Mouse (Mus musculus) lung, adult 2 months (tissue): Measurements from ENCODE around the gene Abo. TPM values are rescaled to one million over a fixed set of nuclear protein-coding genes. Genes with fewer than 3 reads are reported as not detected.
A peak's percentile ranks its signal among the peaks of the same experiment; 100 is the strongest.
"Not testable (repeated sequence)": the region's sequence is repeated elsewhere in the genome, so short reads cannot be mapped to it uniquely, and the experiment has no call there.

ENCODE experiments used
- DNase-seq: peaks from one replicate; pipeline ENCODE4 v3.0.0; 2022
- H3K4me1 ChIP-seq: fragments of 200-500 bp; 2 replicates; pipeline ENCODE4 v1.6.1; 2011; ENCODE audit warnings: low read length; ENCODE audit not compliant: control insufficient read depth, insufficient read depth
- H3K4me3 ChIP-seq: fragments of 200-500 bp; replicated peaks from 2 replicates; pipeline ENCODE3; 2011; ENCODE audit warnings: low read depth, mild to moderate bottlenecking, control low read depth, low read length; ENCODE audit errors: extremely low read depth
- CTCF ChIP-seq: fragments of 200-500 bp; IDR thresholded peaks from 2 replicates; pipeline ENCODE4 v1.5.1; 2011; ENCODE audit warnings: mild to moderate bottlenecking, low read length, control low read depth; ENCODE audit not compliant: insufficient read depth
- POLR2A ChIP-seq: fragments of 200-500 bp; IDR thresholded peaks from 2 replicates; pipeline ENCODE4 v1.6.1; 2011; ENCODE audit warnings: low read depth, mild to moderate bottlenecking, control low read depth, low read length, borderline replicate concordance; ENCODE audit errors: extremely low read depth
- WGBS: fragments of 180-500 bp; shearing (Covaris S2); methylation state at CpG from one replicate; pipeline ENCODE4 v1.1.7; 2018; 5-methylcytosine and 5-hydroxymethylcytosine counted together
- polyA plus RNA-seq: library from polyadenylated mRNA; depleted of rRNA; stranded (reverse); fragments of >200 nt; gene quantifications from 2 replicates; pipeline ENCODE4 v1.2.3, GENCODE M21; 2012

Gene Abo
- polyA plus RNA-seq, 1 experiment = 1.0 TPM

- no peak overlapping the region for H3K4me3 ChIP-seq
- TF ChIP-seq POLR2A (no peak), CTCF (no peak)
- DNase-seq = no peak
- 97% methylated on average over 3 of the region's 3 CpGs for WGBS
- H3K4me1 ChIP-seq = peaks cover 20% of the 10 kb centered on the region
Observed at GRCm38 (mm10) chr2:26906431-26906830, 41.7 kb upstream of the Abo start.

GRCm38 (mm10) chr2:26905936-26906335, 41.2 kb upstream of the Abo start:
- Histone ChIP-seq H3K4me3 (no peak overlapping the region), H3K4me1 (peaks cover 18% of the 10 kb centered on the region)
- TF ChIP-seq CTCF (no peak), POLR2A (no peak)
- DNase-seq = no peak
- 91% methylated on average over 2 of the region's 2 CpGs for WGBS

DNA sequence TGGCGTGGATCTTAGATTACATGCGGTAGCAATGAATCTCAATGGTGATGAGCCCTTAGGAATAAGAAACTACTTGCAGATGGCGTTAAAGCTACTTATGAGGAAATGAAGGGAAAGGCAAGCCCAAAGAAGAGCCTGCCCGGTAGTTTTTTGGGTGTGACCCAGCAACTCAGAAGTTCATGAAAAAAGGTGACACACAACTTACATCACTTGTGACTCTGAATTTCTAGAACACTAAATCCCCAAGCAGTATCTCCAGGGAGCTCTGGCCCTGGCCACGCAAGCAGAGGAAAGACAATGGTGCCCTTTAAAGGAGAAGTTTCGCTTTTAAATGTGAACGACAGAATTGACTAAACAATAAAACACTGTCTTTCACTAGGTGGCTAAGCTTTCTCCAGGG, 38.5 kb upstream of the Abo start:
- WGBS = 4% methylated on average over 7 of the region's 7 CpGs

DNA sequence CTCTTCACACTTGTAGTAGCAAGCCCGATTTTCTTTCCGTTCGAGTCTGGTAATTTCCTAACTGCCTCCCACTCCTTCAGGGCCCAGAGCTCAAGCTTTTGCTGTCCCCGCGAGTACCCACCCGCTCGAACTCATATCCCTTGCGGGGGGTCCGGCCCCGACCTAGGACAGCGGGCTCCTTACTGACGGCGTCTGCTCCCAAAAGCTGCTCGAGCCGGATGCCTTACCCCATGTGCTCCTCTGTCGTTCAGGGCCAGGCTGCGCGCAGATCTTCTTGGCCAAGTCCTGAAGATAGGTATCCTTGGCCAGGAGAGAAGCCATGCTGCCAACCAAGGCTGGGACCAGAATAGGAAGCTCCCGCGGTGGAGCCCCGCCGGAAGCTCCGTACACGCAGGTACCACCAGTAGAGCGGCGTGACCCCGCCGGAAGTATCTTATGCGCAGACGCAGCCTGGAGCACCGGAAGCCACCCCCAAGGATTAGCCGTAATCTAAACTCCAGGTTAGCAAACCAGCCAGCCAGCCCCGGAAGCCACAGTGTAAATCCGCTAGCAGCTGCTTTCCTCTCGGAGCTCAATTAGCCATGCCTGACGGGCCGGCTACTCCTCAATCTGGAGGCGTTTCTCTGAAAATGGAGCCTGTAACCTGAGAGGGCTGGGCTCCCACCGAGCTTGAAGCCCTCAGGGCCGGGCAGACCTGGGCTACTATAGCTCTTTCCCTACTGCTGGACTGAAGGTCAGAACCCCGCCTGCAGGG, 37.9 kb upstream of the Abo start, which contains the start of gene Surf6:
Gene Surf6 (minus strand): TSS at position 413 of the 754 bp plus-strand sequence.
- TF ChIP-seq POLR2A (0 out of 2 replicates have a peak, but pooled peaks have one; percentile 49), CTCF (no peak)
- WGBS = under 1% methylated on average over 41 of the region's 41 CpGs
- Histone ChIP-seq H3K4me3 (peak within 1 kb of the TSS; percentile 82), H3K4me1 (peaks cover 11% of the 10 kb centered on the region)
- DNase-seq = peak; percentile 91

More for the DNA sequence above, 38.5 kb upstream of the Abo start:
- TF ChIP-seq CTCF (no peak), POLR2A (no peak)
- Histone ChIP-seq H3K4me3 (peak overlapping the region; percentile 82), H3K4me1 (peaks cover 15% of the 10 kb centered on the region)
- no peak for DNase-seq

DNA sequence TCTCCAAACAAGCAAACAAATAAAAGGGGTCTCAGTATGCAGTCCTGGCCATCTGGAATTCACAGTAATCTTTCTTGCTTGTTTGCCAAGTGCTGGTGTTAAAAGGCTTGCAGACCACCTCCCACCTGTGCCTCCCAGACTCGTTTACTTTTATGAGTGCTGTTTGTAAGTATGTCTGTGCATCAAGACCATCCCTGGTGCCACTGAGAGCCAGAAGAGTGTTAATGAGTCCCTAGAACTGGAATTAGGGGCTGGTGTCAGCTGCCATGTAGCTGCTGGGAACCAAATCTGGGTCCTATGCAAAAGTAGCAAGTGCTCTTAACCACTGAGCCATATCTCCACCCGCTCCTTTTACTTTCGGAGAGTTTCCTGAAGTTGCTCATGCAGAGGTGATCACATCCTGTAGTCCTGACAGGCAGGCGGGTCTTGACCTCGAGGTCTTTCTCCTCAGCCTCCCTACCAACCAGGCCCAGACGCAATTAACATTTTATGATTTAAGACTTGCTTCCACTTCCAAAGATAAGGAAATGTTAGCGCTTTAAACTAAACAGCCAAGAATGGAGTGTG, 37.1 kb upstream of the Abo start:
- no peak overlapping the region for H3K4me3 ChIP-seq
- H3K4me1 ChIP-seq = peaks cover 11% of the 10 kb centered on the region
- 5% methylated on average over 7 of the region's 7 CpGs for WGBS
- no peak for TF ChIP-seq POLR2A
- no peak for TF ChIP-seq CTCF
- no peak for DNase-seq

- TF ChIP-seq POLR2A (no peak), CTCF (no peak)
- WGBS = 46% methylated on average over 1 of the region's 1 CpGs
Observed at GRCm38 (mm10) chr2:26900731-26901130, 36.0 kb upstream of the Abo start.

GRCm38 (mm10) chr2:26895898-26896297, 31.1 kb upstream of the Abo start:
- Histone ChIP-seq H3K4me3 (no peak overlapping the region), H3K4me1 (no peaks in the 10 kb centered on the region)
- WGBS = 86% methylated on average over 4 of the region's 4 CpGs
- TF ChIP-seq CTCF (no peak), POLR2A (no peak)
- no peak for DNase-seq

More at GRCm38 (mm10) chr2:26900731-26901130, 36.0 kb upstream of the Abo start:
- DNase-seq = no peak
- H3K4me1 ChIP-seq = peaks cover 11% of the 10 kb centered on the region
- no peak overlapping the region for H3K4me3 ChIP-seq

GRCm38 (mm10) chr2:26886170-26886569, 21.4 kb upstream of the Abo start:
- whole genome bisulfite sequencing = 75% methylated on average over 4 of the region's 4 CpGs
- H3K4me1 ChIP-seq, H3K4me3 ChIP-seq: not testable (repeated sequence)

DNA sequence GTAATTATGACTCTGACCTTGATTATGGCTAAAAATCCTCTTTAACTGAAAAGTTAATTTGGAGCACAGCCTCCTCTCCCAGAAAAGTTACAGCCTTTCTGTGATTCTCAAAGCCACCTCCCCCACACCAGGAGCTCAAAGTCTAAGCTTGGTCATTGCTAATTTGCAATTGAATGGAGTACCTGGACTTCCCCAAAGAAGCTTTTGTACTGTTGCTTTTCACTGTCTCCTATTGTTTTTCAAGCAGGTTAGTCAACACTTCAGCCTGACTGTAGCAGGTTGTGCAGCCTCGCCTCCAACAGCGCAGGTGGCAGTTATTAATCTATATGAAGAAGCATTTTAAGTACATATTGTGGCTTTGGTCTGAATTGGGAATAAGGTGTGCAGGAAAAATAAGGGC, 20.8 kb upstream of the Abo start:
- not testable (repeated sequence) for H3K4me3 ChIP-seq, H3K4me1 ChIP-seq, DNase-seq
- 85% methylated on average over 2 of the region's 2 CpGs for WGBS

More at GRCm38 (mm10) chr2:26886170-26886569, 21.4 kb upstream of the Abo start:
- DNase-seq = not testable (repeated sequence)

DNA sequence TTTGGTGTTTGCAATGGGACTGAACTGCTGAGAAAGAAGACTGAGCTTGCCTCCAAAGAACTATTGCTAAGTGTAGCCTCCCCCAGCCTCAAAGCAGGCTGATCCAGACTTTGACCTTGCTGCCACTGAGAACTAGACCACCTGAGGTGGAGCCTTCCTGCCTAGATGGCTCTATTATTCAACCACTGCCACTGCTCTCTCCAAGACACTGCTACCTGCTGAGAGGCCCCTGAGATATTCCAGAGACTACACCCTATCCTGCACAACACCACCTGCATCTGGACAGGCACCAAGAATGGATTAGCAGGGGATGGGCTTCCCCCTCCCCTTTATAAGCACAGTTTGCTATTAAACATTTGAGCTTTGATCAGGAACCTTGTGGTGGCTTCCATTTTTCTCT, 13.8 kb upstream of the Abo start:
- Histone ChIP-seq H3K4me3 (no peak overlapping the region), H3K4me1 (no peaks in the 10 kb centered on the region)
- no peak for TF ChIP-seq CTCF
- no peak for TF ChIP-seq POLR2A
- DNase-seq = no peak
